Mouse (Mus musculus): Measurements from ENCODE around the gene Fut7. TPM values are rescaled to one million over a fixed set of nuclear protein-coding genes. Genes with fewer than 3 reads are reported as not detected.
"Not testable (repeated sequence)": the region's sequence is repeated elsewhere in the genome, so short reads cannot be mapped to it uniquely, and the experiment has no call there.

The Fut7 gene
- 1.4 and 1.8 TPM in 2 replicates for polyA plus RNA-seq (2015; fragmentation: Nextera tagmentation; extraction: Ambion mirVana)

GRCm38 (mm10) chr2:25422587-25423410 lies at the start of gene Fut7:
TSS of gene Fut7 (plus strand) at chr2:25423267.
- DNase-seq (ENCODE audit: low spot score), result peak; percentile 60

GRCm38 (mm10) chr2:25373431-25373830 lies 49.6 kb upstream of the Fut7 start:
- no peak for DNase-seq (ENCODE audit: low spot score)

- DNase-seq (ENCODE audit: low spot score), result peak; percentile 37
These were observed 46.5 kb upstream of the Fut7 start for GRCm38 (mm10) chr2:25376589-25376988.

GRCm38 (mm10) chr2:25384492-25384891 lies 38.6 kb upstream of the Fut7 start:
- no peak for DNase-seq (ENCODE audit: low spot score)

- DNase-seq (ENCODE audit: low spot score), result no peak
These were observed 31.8 kb upstream of the Fut7 start for GRCm38 (mm10) chr2:25391266-25391665.

GRCm38 (mm10) chr2:25394281-25395221 lies 28.5 kb upstream of the Fut7 start:
- DNase-seq (ENCODE audit: low spot score), result no peak

GRCm38 (mm10) chr2:25395721-25396596 lies 27.1 kb upstream of the Fut7 start, which contains the start of gene Entpd2:
TSS of gene Entpd2 (plus strand) at chr2:25395874.
- peak; percentile 14 for DNase-seq (ENCODE audit: low spot score)

- DNase-seq (ENCODE audit: low spot score), result no peak
These were observed 26.5 kb upstream of the Fut7 start for GRCm38 (mm10) chr2:25396597-25396983.

- no peak for DNase-seq (ENCODE audit: low spot score)
These were observed 26.1 kb upstream of the Fut7 start for GRCm38 (mm10) chr2:25397010-25397409.

- DNase-seq (ENCODE audit: low spot score), result no peak
These were observed 25.0 kb upstream of the Fut7 start for GRCm38 (mm10) chr2:25398065-25398464.

GRCm38 (mm10) chr2:25399051-25399450 lies 24.0 kb upstream of the Fut7 start, which contains the start of gene Npdc1:
TSS of gene Npdc1 (plus strand) at chr2:25399351.
- DNase-seq (ENCODE audit: low spot score), result no peak

GRCm38 (mm10) chr2:25400291-25400690 lies 22.8 kb upstream of the Fut7 start:
- DNase-seq (ENCODE audit: low spot score), result no peak

GRCm38 (mm10) chr2:25400764-25401163 lies 22.3 kb upstream of the Fut7 start:
- peak; percentile 33 for DNase-seq (ENCODE audit: low spot score)

- peak; percentile 87 for DNase-seq (ENCODE audit: low spot score)
These were observed 20.6 kb upstream of the Fut7 start for GRCm38 (mm10) chr2:25402377-25402971.

- no peak for DNase-seq (ENCODE audit: low spot score)
These were observed 20.0 kb upstream of the Fut7 start for GRCm38 (mm10) chr2:25402972-25403601.

GRCm38 (mm10) chr2:25403994-25404393 lies 19.1 kb upstream of the Fut7 start:
- no peak for DNase-seq (ENCODE audit: low spot score)

- no peak for DNase-seq (ENCODE audit: low spot score)
These were observed 14.2 kb upstream of the Fut7 start for GRCm38 (mm10) chr2:25408908-25409307.

GRCm38 (mm10) chr2:25413436-25413835 lies 9.6 kb upstream of the Fut7 start:
- DNase-seq (ENCODE audit: low spot score), result not testable (repeated sequence)

GRCm38 (mm10) chr2:25417426-25417825 lies 5.6 kb upstream of the Fut7 start:
- DNase-seq (ENCODE audit: low spot score), result no peak

GRCm38 (mm10) chr2:25421896-25422295 lies 1.2 kb upstream of the Fut7 start:
- DNase-seq (ENCODE audit: low spot score), result peak; percentile 75
